Mouse (Mus musculus) liver, embryonic 13.5 days (tissue): ENCODE measurements around the gene Slc9a8. TPM values are rescaled to one million over a fixed set of nuclear protein-coding genes. Genes with fewer than 3 reads are reported as not detected.

Experiments used
- ATAC-seq: fragments of 200-750 bp; cut with Nextera tagmentation; 2 replicates; pipeline ENCODE4 v1.8.0; 2017; ENCODE audit warnings: low read depth, mild to moderate bottlenecking, moderate number of reproducible peaks, moderate library complexity
- DNase-seq: peaks from one replicate; pipeline ENCODE4 v3.0.0; 2022
- H3K27ac ChIP-seq: fragments of 300-500 bp; sonication (generic); 2 replicates; pipeline ENCODE4 v1.5.1; 2015; ENCODE audit warnings: moderate library complexity, mild to moderate bottlenecking, inconsistent platforms
- H3K27me3 ChIP-seq: fragments of 300-500 bp; sonication (generic); 2 replicates; pipeline ENCODE4 v1.6.1; 2015; ENCODE audit warnings: mild to moderate bottlenecking, inconsistent platforms
- H3K36me3 ChIP-seq: fragments of 300-500 bp; sonication (generic); 2 replicates; pipeline ENCODE4 v1.6.1; 2015; ENCODE audit warnings: mild to moderate bottlenecking, inconsistent platforms
- H3K4me1 ChIP-seq: fragments of 300-500 bp; sonication (generic); replicated peaks from 2 replicates; pipeline ENCODE4 v1.6.1; 2015; ENCODE audit warnings: inconsistent platforms
- H3K4me2 ChIP-seq: fragments of 300-500 bp; sonication (generic); 2 replicates; pipeline ENCODE4 v1.6.1; 2015; ENCODE audit warnings: inconsistent platforms, mild to moderate bottlenecking, moderate library complexity
- H3K4me3 ChIP-seq: fragments of 300-500 bp; sonication (generic); replicated peaks from 2 replicates; pipeline ENCODE4 v1.5.1; 2015; ENCODE audit warnings: mild to moderate bottlenecking, inconsistent platforms
- H3K9ac ChIP-seq: fragments of 300-500 bp; sonication (generic); 2 replicates; pipeline ENCODE4 v1.6.1; 2015; ENCODE audit warnings: mild to moderate bottlenecking, inconsistent platforms
- H3K9me3 ChIP-seq: fragments of 300-500 bp; sonication (generic); replicated peaks from 2 replicates; pipeline ENCODE4 v1.6.1; 2016; ENCODE audit warnings: inconsistent platforms
- WGBS: fragments of 180-500 bp; shearing (Covaris S2); methylation state at CpG from one replicate; pipeline ENCODE4 v1.1.7; 2015; ENCODE audit not compliant: insufficient replicate concordance; 5-methylcytosine and 5-hydroxymethylcytosine counted together
- polyA plus RNA-seq: library from polyadenylated mRNA; unstranded; fragments of >200 nt; fragmentation: Nextera tagmentation; extraction: Ambion mirVana; gene quantifications from 2 replicates; pipeline ENCODE4 v1.2.1, GENCODE M21; 2015

Slc9a8 gene
- polyA plus RNA-seq, 1 experiment from 2014 or later: 12.0 TPM

- H3K9me3 ChIP-seq: no peaks in the 10 kb centered on the region
- H3K27me3 ChIP-seq: no peaks in the 10 kb centered on the region
- DNase-seq: no peak
- no peak overlapping the region for H3K4me3 ChIP-seq
- ATAC-seq: no peak
- peaks cover 25% of the 10 kb centered on the region for H3K4me1 ChIP-seq
- 89% methylated on average over 24 of the region's 24 CpGs for WGBS
- no peak overlapping the region for H3K4me2 ChIP-seq
- no peak overlapping the region for H3K27ac ChIP-seq
- peaks cover 66% of the 10 kb centered on the region for H3K36me3 ChIP-seq
- H3K9ac ChIP-seq: no peak overlapping the region
Observed at GRCm38 (mm10) chr2:167483827-167484410, 62.4 kb downstream of the Slc9a8 start.

- Histone ChIP-seq H3K9ac (no peak overlapping the region), H3K4me2 (no peak overlapping the region), H3K27me3 (no peaks in the 10 kb centered on the region), H3K9me3 (no peaks in the 10 kb centered on the region), H3K4me1 (peaks cover 25% of the 10 kb centered on the region), H3K4me3 (no peak overlapping the region), H3K36me3 (peaks cover 69% of the 10 kb centered on the region), H3K27ac (no peak overlapping the region)
- no peak for ATAC-seq
- WGBS: 89% methylated on average over 11 of the region's 11 CpGs
- no peak for DNase-seq
Observed at GRCm38 (mm10) chr2:167484932-167485331, 63.4 kb downstream of the Slc9a8 start.

DNA sequence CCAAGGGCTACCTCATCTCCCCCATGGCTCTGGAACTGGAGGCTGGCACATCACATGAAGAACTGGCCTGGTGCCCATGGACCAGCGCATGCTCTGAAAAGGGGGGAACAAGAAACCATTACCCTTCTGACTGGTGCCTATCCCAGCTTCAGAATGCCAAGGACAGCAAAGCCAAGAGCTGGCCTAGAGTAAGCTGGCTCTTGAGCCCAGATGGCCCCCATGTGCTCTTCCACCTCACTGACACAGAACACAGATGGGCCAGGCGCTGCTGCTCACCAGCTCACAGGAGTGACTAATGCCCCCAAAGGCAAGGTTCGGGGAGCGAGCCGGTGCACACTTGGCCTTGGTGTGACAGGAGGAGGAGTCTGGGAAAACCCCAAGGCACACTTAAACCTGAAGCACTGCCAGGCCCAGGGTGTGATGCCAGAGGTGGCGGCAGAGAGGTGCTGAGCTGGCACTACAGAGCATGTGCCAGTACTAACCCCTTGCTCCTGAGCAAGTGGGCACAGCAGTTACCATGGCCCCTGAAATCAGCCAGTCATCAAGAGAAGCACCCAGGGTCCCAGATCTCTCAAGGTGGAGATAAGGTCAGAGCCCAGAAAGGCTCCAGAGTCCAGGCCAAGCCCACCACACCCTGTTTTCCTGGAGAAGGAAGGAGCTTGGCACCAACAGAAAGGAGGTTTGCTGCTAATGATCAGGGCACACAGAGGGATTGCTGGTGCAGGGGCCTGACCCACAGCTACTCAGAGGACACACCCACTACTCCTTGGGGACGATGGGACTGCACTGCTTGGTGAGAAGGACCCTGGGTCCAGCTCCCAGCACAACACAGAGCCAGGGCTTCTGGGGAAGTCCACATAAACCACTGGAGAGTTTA is 64.2 kb downstream of the Slc9a8 start:
- Histone ChIP-seq H3K4me3 (no peak overlapping the region), H3K27me3 (no peaks in the 10 kb centered on the region), H3K4me1 (peaks cover 32% of the 10 kb centered on the region), H3K4me2 (no peak overlapping the region), H3K36me3 (peaks cover 66% of the 10 kb centered on the region), H3K9ac (no peak overlapping the region), H3K27ac (no peak overlapping the region), H3K9me3 (no peaks in the 10 kb centered on the region)
- 80% methylated on average over 7 of the region's 7 CpGs for WGBS
- ATAC-seq: 0 out of 2 replicates have a peak, but pooled peaks have one; percentile 14
- no peak for DNase-seq

- Histone ChIP-seq H3K4me1 (peaks cover 40% of the 10 kb centered on the region), H3K27ac (no peak overlapping the region), H3K9me3 (no peaks in the 10 kb centered on the region), H3K27me3 (no peaks in the 10 kb centered on the region), H3K9ac (no peak overlapping the region), H3K4me3 (no peak overlapping the region), H3K36me3 (peaks cover 61% of the 10 kb centered on the region), H3K4me2 (no peak overlapping the region)
- ATAC-seq (no peak), DNase-seq (no peak)
- 87% methylated on average over 4 of the region's 4 CpGs for WGBS
Observed at GRCm38 (mm10) chr2:167486573-167486972, 65.1 kb downstream of the Slc9a8 start.

- Histone ChIP-seq H3K27me3 (no peaks in the 10 kb centered on the region), H3K9ac (no peak overlapping the region), H3K4me2 (no peak overlapping the region), H3K27ac (no peak overlapping the region), H3K36me3 (peaks cover 53% of the 10 kb centered on the region), H3K4me1 (peaks cover 46% of the 10 kb centered on the region), H3K4me3 (no peak overlapping the region), H3K9me3 (no peaks in the 10 kb centered on the region)
- WGBS: 86% methylated on average over 6 of the region's 6 CpGs
- DNase-seq: no peak
- no peak for ATAC-seq
Observed at GRCm38 (mm10) chr2:167487551-167487950, 66.0 kb downstream of the Slc9a8 start.

DNA sequence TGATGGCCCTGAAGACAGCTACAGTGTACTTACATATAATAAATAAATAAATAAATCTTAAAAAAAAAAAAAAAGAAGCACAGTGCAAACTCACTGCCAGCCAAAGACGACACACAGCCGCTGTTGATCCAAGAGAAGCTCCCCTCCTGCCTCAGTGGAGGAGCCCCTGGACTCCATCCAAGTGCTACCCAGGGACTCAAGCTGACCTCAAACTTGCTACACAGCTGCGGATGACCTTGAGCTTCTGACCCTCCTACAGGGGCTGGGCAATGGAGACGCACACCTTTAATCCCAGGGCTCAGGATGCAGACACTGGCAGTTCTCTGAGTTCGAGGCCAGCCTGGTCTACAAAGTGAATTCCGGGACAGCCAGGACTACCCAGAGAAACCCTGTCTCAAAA is 66.5 kb downstream of the Slc9a8 start:
- no peak overlapping the region for H3K4me2 ChIP-seq
- H3K36me3 ChIP-seq: peaks cover 49% of the 10 kb centered on the region
- 81% methylated on average over 6 of the region's 6 CpGs for WGBS
- H3K9me3 ChIP-seq: no peaks in the 10 kb centered on the region
- H3K27ac ChIP-seq: no peak overlapping the region
- ATAC-seq (no peak), DNase-seq (no peak)
- H3K27me3 ChIP-seq: no peaks in the 10 kb centered on the region
- peaks cover 46% of the 10 kb centered on the region for H3K4me1 ChIP-seq
- H3K9ac ChIP-seq: no peak overlapping the region
- H3K4me3 ChIP-seq: no peak overlapping the region

DNA sequence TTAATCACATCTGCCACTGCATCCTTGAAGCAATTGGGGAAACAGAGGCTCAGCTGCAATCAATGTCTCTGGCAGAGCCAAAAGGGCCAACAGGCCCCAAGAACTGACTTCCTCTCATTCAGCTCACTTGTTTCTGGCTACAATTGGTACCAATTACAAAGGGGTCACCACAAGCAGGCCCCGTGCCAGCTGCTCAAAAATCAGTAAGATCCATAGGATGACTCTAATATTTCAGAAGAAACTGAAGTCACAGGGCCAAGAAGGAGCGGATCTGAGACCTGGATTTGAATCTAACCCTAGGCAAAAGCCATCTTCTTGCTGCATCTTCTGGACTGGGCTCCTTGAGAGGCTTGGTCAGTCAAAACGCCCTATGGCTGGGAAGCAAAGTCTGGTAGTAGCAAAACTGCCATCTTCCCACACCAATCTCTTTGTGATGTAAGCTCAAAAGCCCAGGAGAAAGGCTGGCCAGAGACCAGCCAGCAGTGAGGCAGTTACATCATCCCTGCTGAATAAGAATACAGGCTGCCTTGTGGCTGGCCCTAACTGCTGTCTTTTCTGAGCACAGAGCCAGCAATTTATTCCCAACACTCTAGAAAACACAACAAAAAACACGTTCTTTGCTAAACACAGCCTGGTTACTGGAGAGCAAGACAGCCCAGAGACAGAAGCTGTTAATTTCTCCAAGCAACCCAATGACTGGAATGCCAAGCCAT is 69.5 kb downstream of the Slc9a8 start:
- ATAC-seq (no peak), DNase-seq (no peak)
- 76% methylated on average over 4 of the region's 4 CpGs for WGBS
- no peaks in the 10 kb centered on the region for H3K9me3 ChIP-seq
- peak overlapping the region; percentile 95 for H3K4me2 ChIP-seq
- H3K9ac ChIP-seq: peak overlapping the region; percentile 98
- H3K27ac ChIP-seq: peak overlapping the region; percentile 95
- H3K36me3 ChIP-seq: peaks cover 21% of the 10 kb centered on the region; the same call in 1 of the 2 replicates
- H3K4me1 ChIP-seq: peaks cover 52% of the 10 kb centered on the region
- no peaks in the 10 kb centered on the region for H3K27me3 ChIP-seq
- peak overlapping the region; percentile 100 for H3K4me3 ChIP-seq

- peaks cover 41% of the 10 kb centered on the region for H3K4me1 ChIP-seq
- H3K9ac ChIP-seq: peak within 1 kb of the TSS; percentile 98
- H3K4me3 ChIP-seq: peak within 1 kb of the TSS; percentile 100
- ATAC-seq: peak; percentile 69
- no peaks in the 10 kb centered on the region for H3K27me3 ChIP-seq
- peak within 1 kb of the TSS; percentile 95 for H3K4me2 ChIP-seq
- DNase-seq: peak; percentile 58
- no peaks in the 10 kb centered on the region for H3K9me3 ChIP-seq
- H3K36me3 ChIP-seq: peaks cover 19% of the 10 kb centered on the region; the same call in 1 of the 2 replicates
- WGBS: 3% methylated on average over 51 of the region's 52 CpGs
- peak within 1 kb of the TSS; percentile 95 for H3K27ac ChIP-seq
Observed at GRCm38 (mm10) chr2:167491757-167492708, 70.5 kb downstream of the Slc9a8 start, which contains the start of gene Rnf114. Gene Rnf114 (plus strand): TSS chr2:167492645.

- peak within 1 kb of the TSS; percentile 98 for H3K9ac ChIP-seq
- H3K9me3 ChIP-seq: no peaks in the 10 kb centered on the region
- peak within 1 kb of the TSS; percentile 95 for H3K4me2 ChIP-seq
- peak; percentile 93 for ATAC-seq
- WGBS: under 1% methylated on average over 63 of the region's 63 CpGs
- DNase-seq: peak; percentile 90
- H3K4me3 ChIP-seq: peak within 1 kb of the TSS; percentile 100
- peak within 1 kb of the TSS; percentile 95 for H3K27ac ChIP-seq
- H3K36me3 ChIP-seq: peaks cover 12% of the 10 kb centered on the region; the same call in 1 of the 2 replicates
- H3K4me1 ChIP-seq: peaks cover 39% of the 10 kb centered on the region
- no peaks in the 10 kb centered on the region for H3K27me3 ChIP-seq
Observed at GRCm38 (mm10) chr2:167492713-167493636, 71.5 kb downstream of the Slc9a8 start, which contains the start of gene Spata2. Gene Spata2 (minus strand): TSS chr2:167492887.

- H3K9me3 ChIP-seq: no peaks in the 10 kb centered on the region
- no peak overlapping the region for H3K27ac ChIP-seq
- H3K9ac ChIP-seq: no peak overlapping the region
- no peaks in the 10 kb centered on the region for H3K27me3 ChIP-seq
- H3K36me3 ChIP-seq: no peaks in the 10 kb centered on the region
- no peak for ATAC-seq
- DNase-seq: no peak
- no peak overlapping the region for H3K4me2 ChIP-seq
- 61% methylated on average over 7 of the region's 7 CpGs for WGBS
- H3K4me3 ChIP-seq: no peak overlapping the region
- H3K4me1 ChIP-seq: peaks cover 22% of the 10 kb centered on the region
Observed at GRCm38 (mm10) chr2:167496437-167496836, 74.9 kb downstream of the Slc9a8 start.
